Mouse (Mus musculus): Measurements from ENCODE around the gene Lrrn2.
"Not testable (repeated sequence)": the region's sequence is repeated elsewhere in the genome, so short reads cannot be mapped to it uniquely, and the experiment has no call there.

Lrrn2 gene

DNA sequence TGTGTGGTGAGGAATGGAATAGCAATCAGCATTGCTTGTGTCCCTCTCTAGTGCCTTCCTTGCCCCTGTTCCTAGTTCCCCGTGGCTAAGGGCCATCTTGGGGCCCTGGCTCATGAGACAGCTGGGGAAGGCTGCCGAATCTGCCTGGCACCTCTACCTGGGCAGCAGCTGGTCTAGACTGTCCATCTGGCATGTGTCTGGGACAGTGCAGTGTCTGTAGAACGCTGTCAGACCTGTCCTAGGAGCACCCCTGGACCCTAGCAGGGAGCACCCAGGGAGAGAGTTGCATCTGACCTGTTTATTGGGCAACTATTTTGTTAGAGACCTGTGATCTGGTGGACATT is 48.8 kb downstream of the Lrrn2 start:
- ATAC-seq (ENCODE audit: low TSS enrichment), result no peak

GRCm38 (mm10) chr1:132930291-132930690 is 50.2 kb downstream of the Lrrn2 start:
- no peak for ATAC-seq (ENCODE audit: low TSS enrichment)

- no peak for ATAC-seq (ENCODE audit: low TSS enrichment)
Observed at GRCm38 (mm10) chr1:132932421-132932820, 52.3 kb downstream of the Lrrn2 start.

DNA sequence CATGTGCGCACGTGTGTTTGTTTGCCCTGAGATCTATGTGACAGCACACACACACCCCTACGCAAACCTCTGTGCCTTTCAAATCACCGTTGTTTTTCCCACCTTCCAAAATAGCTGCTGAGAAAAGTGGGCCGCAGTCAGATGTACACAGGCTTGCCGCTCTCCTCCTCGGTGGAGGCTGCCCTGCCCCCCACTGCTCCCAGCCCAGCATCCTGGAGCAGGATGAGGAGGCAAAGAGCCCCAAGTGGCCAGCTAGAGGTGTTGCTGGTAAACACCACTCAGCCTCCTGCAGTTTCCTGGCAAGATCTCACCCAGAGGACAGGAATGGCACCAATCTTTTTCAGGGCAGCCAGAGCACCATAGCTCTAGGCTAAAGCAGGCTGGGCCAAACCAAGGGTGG is 54.8 kb downstream of the Lrrn2 start:
- ATAC-seq (ENCODE audit: low TSS enrichment), result peak; percentile 87

- no peak for ATAC-seq (ENCODE audit: low TSS enrichment)
Observed at GRCm38 (mm10) chr1:132937296-132938030, 57.4 kb downstream of the Lrrn2 start.

DNA sequence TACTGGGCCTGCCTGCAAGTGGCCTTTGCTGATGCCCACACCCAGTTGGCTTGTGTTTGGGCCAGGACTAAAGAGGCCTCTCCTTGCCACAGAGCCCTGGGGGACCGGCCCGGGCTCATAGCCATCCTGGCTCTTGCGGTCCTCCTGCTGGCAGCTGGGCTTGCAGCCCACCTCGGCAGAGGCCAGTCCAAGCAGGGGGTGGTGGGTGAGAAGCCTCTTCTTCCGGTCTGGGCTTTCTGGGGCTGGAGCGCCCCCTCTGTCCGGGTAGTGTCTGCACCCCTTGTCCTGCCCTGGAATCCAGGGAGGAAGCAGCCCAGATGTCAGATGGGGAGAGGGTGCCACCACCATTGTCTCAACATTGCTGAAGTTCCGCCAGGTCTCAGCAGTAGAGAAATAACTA is 58.9 kb downstream of the Lrrn2 start:
- 0 out of 2 replicates have a peak, but pooled peaks have one; percentile 7 for ATAC-seq (ENCODE audit: low TSS enrichment)

GRCm38 (mm10) chr1:132945826-132946225 is 65.8 kb downstream of the Lrrn2 start:
- peak; percentile 39; the same call in 1 of the 2 replicates for ATAC-seq (ENCODE audit: low TSS enrichment)

DNA sequence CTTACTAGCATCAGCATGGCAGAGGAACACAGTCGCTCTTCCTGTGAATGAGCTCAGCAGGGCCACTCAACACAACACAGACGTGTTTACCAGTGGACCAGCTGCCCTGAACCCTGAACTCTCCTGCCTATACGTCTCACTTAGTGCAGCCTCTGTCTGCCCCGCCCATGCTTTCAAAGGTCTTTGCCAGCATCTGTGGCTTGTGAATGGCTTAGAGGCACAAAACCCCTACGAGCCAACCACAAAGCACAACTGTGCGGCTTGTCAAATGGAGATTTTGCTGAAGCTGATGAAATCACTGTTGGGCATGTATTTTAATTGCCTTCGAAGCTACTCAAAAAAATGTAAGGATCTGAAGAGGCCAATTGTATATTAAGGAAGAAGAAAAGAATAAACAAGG is 67.7 kb downstream of the Lrrn2 start:
- ATAC-seq (ENCODE audit: low TSS enrichment), result no peak

GRCm38 (mm10) chr1:132956809-132957208 is 76.7 kb downstream of the Lrrn2 start:
- ATAC-seq (ENCODE audit: low TSS enrichment), result no peak

DNA sequence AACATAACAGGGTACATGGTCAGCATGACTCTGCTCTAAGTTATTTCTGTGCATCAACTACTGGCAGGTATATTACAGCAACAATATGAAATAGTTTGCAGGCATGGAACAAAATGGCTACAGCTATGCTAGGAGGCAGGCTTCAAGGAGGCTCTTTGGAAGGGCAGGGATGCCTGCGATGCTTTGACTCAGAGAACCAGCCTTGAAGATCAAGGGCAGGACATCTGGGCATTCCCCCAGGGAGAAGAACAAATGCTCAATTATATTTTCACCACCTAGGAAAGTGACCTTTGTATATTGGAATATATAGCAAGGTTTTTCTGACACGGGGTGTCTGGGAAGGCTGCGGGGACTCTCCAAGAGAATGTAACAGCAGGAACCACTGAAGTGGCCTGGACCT is 81.7 kb downstream of the Lrrn2 start:
- no peak for ATAC-seq (ENCODE audit: low TSS enrichment)

GRCm38 (mm10) chr1:132964106-132964505 is 84.0 kb downstream of the Lrrn2 start:
- ATAC-seq (ENCODE audit: low TSS enrichment), result no peak

- no peak for ATAC-seq (ENCODE audit: low TSS enrichment)
Observed at GRCm38 (mm10) chr1:132964691-132965090, 84.6 kb downstream of the Lrrn2 start.

DNA sequence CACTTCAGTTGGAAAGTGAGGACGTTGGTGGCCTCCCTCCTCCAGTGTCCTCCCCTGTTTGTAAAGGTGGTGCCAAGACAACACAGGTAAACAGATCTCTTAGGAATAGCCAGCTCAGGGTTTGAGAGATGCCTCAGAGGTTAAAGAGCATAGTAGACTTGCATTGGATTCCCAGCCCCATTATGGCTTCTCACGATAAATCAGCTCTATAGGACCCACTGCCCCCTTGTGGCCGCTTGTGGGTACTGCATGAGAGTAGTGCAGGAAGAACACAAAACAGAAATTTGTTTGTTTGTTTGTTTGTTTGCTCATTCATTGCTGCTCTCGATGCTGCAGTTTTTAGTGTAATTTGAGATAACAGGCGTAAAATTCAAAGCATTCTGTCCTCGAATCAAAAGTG is 88.6 kb downstream of the Lrrn2 start:
- ATAC-seq (ENCODE audit: low TSS enrichment), result no peak

- ATAC-seq (ENCODE audit: low TSS enrichment), result no peak
Observed at GRCm38 (mm10) chr1:132977402-132977801, 97.3 kb downstream of the Lrrn2 start.

- no peak for ATAC-seq (ENCODE audit: low TSS enrichment)
Observed at GRCm38 (mm10) chr1:132981232-132981631, 101.2 kb downstream of the Lrrn2 start.

GRCm38 (mm10) chr1:132982728-132983127 is 102.7 kb downstream of the Lrrn2 start:
- peak; percentile 77 for ATAC-seq (ENCODE audit: low TSS enrichment)

- ATAC-seq (ENCODE audit: low TSS enrichment), result not testable (repeated sequence)
Observed at GRCm38 (mm10) chr1:132988556-132989459, 108.7 kb downstream of the Lrrn2 start.
